Mouse (Mus musculus): ENCODE data around the gene Rplp0.
"Not testable (repeated sequence)": the region's sequence is repeated elsewhere in the genome, so short reads cannot be mapped to it uniquely, and the experiment has no call there.

The Rplp0 gene

DNA sequence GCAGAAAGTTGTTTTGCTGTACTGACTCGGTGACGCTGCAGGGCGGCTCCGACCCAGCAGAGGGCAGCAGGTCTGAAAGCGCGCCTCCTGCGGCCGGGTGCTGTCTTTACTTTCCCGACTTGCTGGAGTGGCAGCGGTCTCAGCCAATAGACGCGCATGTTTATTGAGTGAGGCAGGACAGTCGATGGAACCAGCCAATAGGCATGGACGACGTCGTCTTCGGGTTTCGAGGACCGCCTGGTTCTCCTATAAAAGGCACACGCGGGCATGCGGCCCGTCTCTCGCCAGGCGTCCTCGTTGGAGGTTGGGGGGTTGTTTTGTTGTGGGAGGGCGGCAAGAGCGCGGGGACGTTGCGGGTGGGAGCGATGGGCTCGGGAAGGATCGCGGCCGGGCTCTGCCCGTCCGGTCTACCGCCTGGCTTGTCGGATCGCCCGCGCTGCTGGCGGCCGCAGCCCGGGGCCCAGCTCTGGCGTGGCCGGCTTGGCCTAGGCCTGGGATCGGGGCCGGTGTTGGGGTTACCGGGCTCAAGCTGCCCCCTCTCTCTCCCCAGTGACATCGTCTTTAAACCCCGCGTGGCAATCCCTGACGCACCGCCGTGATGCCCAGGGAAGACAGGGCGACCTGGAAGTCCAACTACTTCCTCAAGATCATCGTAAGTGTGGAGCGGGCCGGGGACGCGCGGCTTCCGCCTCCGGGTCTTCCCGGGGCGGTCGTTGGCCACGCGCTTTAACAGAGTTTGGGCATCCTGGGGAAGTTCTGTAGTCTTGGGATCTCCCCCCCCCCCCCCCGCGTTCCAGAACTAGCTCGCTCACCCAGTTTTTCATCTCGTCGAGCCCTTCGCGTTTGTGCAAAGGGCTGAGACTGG, at the start of gene Rplp0:
Rplp0 (plus strand) TSS at position 231 of the 865 bp plus-strand sequence.
- DNase-seq (ENCODE audit: low read depth in 1 of 2, low spot score in 2 of 2), result peak; percentile 97 to 99

DNA sequence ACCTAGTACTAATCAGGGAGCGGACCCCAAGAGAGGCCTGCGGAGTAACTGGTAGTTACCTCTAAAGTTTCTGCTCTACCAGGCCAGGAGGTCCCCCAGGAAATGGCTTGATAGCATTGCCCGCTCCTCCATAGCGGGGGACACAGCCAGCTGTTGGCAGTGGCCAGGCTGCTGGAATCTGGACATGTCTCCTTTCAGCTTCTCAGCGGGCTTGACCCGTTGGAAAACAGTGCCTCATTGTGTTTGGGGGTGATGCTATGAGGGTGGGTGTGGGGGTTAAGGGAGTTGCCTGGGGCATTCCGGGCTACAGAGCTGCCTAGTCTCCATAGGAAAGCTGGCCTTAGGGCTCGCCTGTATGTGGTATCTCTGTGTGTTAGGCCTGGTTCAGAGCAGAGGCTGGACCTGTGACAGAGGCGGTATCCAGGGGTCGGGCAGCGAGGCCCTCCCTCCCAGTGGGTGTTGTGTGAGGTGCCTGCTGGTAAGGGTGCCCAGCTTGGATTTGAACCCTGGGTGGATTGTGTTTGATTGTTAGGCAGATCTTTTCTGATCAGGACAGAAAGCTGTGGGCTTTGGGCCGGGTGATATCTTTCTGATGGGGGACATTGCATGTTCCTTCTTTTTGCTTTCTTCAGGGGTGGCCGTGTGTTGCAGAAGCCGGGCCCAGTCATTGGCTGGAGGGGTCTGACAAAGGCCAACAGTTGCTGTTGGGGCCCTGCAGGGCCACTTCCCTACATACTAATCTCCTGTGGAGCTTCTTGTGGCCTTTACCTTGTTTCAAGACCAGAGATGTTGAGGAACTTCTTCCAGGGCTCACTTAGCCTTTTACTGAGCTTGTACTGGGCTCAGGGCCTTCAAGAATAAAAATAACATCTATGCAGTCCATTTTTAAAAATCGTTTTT, 49.2 kb upstream of the Rplp0 start:
- DNase-seq (ENCODE audit: low read depth in 1 of 2, low spot score in 2 of 2), result no peak

DNA sequence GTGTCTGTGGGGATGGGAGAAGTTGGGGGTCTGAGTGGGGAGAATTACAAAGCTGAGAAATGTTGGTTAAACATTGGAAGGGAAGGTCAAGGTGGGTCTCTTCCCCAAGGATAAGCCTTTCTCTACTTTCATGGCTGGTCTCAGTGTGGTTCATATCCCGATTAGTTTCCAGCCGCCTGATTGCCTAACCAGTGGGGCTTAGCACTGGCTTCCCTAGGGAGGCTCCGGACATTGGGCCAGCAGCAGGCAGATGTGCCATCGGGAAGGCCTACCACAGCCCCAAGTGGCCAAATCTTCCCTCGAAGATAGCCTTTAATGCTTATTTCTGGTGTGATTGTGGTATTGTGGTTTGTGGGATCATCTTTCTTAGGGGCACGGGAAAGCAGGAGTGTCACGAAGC, 46.9 kb upstream of the Rplp0 start:
- DNase-seq (ENCODE audit: low read depth in 1 of 2, low spot score in 2 of 2), result no peak

DNA sequence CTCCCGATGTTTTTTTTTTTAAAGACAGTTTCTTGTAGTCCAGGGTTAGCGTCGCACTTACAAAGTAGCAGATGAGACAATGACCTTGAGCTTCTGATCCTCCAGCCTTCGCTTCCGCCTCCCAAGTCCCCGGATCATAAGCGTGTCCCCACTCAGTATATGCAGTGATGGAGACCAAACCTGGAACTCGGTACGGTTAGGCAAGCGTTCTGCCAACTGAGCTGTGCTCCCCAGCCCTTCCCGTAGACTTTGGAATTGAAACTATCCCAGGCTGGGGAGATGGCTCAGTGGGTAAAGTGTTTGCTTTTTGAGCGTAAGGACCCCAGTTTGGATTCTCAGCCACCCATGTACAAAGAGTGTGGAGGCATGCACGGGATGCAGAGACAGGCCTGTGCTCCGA, 46.0 kb upstream of the Rplp0 start:
- DNase-seq (ENCODE audit: low read depth in 1 of 2, low spot score in 2 of 2), result no peak

DNA sequence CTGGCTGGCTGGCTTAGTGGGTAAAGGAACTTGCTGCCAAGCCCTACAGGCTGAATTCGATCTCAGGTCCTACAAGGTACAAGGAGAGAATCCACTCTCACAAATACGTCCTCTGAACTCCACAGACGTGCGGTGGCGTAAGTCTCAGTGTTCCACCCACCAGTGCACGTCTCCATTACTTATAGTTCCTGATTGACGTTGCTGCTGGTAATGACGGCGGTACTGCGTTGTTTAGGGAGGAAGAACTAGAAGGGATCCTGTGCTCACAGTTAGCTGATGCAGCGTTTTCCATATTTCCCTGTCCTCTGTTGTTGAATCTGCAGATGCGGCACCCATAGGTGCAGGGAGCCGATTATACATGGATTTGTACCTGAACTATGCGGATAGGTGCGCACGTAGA, 45.5 kb upstream of the Rplp0 start:
- DNase-seq (ENCODE audit: low read depth in 1 of 2, low spot score in 2 of 2), result no peak

DNA sequence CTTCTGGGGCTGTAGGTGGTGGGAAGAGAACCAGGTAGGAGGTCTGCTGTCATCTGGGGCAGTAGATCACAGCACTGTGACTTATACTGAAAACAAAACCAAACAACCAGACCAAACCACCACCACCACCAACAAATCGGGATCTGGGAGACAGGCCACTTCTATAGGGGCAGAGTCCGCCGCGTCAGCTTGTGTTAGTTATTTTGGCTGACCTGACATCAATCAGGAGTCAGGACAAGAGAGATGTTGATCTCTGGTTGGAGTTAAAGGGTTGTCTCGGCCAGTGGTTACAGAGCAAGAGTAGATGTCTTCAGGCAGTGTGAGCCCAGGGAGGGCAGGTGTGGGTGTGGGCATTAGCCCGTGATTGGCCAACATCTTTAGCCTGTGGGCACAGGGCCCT, 44.9 kb upstream of the Rplp0 start:
- no peak for DNase-seq (ENCODE audit: low read depth in 1 of 2, low spot score in 2 of 2)

DNA sequence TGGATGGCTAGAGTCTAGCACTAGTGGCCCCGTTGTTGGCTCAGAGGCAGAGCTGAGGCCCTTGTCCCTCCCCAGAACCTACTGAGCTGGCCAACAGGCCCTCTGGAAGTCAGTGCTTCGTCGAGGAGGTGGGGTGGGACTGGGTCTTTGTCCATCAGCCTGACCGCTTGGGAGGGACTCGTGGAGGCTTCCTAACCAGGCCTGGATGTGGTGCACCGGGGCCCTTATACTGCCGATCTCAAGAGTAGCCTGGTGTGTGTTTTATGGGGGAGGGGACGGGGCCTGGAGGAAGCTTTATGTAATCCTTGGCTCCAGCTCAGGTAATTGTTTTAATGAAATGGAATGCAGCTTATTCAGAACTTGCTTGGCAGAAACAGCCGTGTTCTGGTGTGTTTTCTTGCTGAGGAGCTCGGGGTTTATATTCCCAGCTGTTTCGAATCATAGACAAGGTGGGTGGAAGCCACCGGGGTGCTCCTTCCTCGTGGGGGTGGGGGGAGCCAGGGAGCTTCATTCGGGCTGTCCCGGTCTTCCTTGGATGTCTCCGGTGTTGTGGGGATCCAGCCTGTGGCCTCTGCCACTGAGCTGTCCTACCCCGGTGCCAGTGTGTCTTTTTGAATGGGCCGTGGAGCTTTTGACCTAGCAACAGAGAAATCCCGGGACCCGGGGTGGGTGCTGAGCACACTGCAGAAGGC, 44.2 kb upstream of the Rplp0 start:
- DNase-seq (ENCODE audit: low read depth in 1 of 2, low spot score in 2 of 2), result no peak

DNA sequence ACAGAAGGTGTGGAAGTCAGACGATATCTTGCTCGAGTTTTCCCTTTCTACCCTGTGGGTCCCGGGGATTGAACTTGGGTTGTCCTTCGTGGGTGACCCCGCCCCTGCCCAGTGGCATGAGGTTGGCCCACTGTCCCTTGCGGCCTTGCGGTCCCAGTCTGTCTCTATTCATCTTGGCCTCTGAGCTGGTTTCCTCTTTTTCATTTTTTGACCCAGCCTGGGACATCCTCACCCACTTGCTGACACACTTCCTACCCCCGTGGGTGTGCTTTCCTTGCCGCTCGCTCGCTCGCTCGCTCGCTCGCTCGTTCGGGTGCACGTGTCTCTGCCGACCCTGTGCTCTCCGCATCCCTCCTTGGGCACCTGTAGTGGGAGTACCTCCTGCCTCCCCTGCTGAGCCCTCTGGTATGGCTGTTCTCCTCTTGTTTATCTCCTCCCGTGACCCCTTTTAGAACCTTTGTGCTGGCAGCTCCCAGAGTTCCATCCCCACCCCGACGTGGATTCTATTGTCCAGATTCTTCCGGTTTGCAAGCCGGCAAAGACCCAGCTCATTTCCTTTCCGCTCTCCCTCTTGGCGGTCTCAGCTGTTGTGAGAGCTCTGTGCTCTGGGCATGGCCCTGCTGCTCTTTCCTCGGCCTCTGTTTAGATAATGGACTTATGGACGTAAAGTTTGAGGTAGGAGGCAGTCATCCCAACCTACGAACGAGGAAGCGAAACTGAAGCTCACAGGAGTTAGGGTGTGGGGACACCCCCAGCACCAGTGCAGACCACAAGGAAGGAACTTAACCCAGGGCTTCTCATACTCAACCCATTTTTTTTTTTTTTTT, 43.0 kb upstream of the Rplp0 start:
- DNase-seq (ENCODE audit: low read depth in 1 of 2, low spot score in 2 of 2), result peak; percentile 77 to 79

DNA sequence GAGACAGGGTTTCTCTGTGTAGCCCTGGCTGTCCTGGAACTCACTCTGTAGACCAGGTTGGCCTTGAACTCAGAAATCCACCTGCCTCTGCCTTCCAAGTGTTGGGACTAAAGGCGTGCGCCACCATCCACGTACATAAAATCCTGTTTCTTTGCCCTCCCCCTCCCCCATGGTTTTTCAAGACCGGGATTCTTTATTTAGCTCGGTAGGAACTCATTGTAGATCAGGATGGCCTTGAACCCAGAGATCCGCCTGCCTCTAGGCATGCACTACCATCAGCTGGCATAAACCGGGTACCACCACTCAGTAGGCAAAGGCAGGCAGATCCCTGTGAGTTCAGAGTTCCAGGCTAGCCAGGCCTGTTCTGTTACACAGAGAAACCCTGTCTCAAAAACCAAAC, 42.4 kb upstream of the Rplp0 start:
- DNase-seq (ENCODE audit: low read depth in 1 of 2, low spot score in 2 of 2), result no peak

DNA sequence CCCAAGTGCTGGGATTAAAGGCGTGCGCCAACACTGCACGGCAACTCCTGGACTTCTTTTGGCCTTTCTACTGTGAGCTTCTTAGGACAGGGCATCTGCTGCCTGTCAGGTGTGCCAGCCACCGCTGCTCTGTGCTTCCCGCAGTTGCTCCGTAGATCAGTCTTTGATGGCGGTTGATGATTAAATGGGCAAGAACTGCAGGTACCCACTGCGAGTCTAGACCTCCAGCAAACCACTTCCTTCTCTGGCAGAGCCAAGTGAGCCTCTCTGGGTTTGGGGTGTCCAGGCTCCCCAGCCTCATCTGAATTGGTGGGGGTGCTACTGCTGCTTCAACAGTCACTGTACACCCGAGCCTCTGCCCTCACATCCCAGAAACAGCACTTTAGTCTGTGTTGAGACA, 41.8 kb upstream of the Rplp0 start:
- DNase-seq (ENCODE audit: low read depth in 1 of 2, low spot score in 2 of 2), result no peak

DNA sequence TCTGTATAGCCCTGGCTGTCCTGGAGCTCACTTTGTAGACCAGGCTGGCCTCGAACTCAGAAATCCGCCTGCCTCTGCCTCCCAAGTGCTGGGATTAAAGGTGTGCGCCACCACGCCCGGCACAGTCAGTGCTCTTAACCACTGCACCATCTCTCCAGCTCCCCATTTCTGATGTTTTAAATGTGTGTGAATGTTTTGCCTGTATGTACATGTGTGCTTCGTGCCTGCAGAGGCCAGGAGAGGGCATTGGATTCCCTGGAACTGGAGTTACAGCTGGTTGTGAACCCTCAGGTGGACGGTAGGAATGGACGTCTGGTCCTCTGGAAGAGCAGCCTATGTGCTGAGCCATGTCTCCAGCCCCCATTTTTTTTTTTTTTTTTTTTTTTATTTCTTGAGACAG, 41.1 kb upstream of the Rplp0 start:
- not testable (repeated sequence) for DNase-seq (ENCODE audit: low read depth in 1 of 2, low spot score in 2 of 2)

DNA sequence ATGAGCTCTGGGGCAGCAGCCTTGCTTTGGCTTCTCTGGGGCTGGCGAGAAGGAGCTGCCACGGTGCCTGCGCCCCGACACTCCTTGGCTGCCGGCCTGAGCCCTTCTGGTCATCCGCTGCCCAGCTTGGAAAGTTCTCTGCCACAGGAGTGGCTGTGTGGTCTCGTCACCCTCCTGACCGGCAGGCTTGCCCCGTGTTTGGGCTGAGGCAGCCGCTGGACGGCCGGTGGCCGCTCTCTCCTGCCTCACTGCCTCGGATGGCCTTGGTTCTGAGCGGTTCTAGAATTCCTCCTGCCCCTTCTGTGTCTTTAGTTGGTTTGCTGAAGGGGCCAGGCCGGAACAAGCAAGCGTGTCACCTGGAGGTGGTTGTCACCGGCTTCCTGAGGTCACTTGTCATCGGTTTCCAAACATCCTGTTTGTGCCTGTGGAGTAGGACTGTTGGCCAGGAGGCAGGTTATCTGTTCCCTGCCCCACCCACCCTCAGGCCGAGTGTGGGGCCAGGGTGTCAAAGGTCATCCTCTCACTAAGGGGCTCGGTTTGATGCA, 38.9 kb upstream of the Rplp0 start:
- no peak for DNase-seq (ENCODE audit: low read depth in 1 of 2, low spot score in 2 of 2)

DNA sequence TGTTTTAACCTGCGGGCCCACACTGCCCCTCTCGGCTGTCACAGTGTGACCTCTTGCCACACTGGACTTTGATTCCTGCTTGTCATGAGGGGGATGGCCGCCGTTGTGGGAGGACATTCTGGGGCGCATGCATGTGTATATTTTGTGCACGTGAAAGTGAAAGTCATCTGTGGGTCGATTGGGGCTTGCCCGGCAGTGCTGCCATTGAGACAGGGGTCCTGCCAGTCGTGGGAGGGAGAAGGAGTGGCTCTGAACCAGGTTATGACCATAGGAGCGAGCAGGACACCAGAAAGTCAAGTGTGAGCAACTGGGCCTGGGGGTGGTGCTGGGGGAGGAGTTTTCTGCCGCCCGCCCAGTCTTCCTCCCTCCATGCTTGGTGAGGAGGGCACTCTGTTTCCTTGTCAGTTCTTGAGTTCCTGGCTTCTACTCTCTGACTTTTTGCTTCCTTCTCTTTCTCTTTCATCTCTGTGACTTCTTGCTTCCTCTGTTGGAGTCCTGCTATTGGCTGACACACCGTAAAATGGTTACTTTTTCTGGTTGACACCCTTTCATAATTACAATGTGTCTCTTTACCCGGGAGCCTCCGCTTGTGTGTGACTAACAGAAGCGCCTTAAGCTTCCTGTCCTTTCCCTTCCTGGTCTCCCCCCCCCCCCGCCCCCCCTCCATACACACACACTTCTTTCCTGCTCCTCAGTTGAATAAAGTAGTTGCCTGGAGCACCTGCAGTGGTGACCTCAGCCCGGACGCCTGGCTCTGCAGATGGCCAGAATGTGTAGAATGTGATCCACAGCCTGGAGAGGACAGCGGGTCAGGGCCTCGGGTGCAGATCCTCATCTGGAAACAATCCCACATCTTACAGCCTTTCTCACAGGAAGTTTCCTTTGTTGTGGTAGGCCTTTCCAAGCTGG, 37.5 kb upstream of the Rplp0 start:
- DNase-seq (ENCODE audit: low read depth in 1 of 2, low spot score in 2 of 2), result no peak

DNA sequence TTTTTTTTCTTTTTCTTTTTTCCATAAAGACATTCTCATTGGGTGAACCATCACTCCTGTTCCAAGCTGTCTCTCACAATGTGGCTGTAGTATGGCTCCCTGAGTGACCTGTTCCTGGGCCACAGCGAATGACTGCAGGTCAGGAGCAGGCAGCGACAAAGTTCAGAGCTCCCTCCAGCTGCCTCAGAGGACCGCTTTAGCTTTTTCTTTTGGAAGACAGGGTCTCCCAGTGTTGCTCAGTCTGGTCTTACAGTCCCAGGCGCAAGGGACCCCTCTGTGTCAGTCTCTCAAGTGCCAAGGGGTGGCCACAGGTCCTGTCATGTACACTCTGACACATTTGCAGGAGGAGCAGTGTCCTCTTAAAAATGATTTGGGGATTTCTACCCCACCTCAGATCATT, 36.7 kb upstream of the Rplp0 start:
- DNase-seq (ENCODE audit: low read depth in 1 of 2, low spot score in 2 of 2), result no peak

DNA sequence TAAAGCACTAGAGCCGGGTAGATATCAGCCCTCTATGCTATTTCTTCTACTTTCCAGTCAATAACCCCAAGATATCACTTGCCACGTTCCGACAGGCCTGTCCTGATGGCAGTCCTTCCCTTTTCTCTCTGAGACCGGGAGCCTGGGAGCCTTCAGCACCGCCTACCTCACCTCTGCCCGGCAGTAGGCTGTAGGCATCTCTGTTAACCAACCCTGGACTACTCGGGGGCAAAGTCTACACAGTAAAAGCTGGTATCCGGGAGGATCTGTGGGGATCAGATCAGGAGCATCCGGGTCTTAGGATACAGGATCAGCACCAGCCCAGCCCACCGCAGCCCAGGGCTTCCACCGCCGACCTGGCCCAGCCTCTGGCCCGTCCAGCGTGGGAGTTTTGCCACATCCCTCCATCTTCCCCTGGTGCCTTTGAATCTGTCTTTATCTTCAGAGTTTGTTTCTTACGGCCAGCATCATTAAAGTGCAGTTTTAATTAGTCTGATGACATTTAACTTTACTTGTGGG, 36.2 kb upstream of the Rplp0 start:
- no peak for DNase-seq (ENCODE audit: low read depth in 1 of 2, low spot score in 2 of 2)

DNA sequence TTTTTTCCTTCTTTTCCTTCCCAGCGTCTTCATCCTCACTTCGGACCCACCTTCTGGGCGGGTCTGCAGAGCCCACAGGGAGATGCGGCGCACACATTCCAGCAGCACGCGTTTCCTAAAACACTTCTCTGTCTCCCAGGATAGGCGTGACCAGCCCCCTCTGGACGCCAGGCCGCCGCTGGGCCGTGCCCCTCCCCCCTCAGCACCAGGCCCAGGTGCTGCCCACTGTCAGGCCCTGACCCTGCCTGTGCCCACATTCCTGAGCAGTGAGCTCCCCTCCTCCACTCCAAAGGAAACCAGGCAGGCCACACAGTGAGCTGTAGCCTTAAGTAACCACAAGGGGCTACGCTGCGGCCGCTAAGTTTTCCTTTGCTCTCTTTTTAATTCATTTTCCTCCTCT, 35.3 kb upstream of the Rplp0 start:
- no peak for DNase-seq (ENCODE audit: low read depth in 1 of 2, low spot score in 2 of 2)

DNA sequence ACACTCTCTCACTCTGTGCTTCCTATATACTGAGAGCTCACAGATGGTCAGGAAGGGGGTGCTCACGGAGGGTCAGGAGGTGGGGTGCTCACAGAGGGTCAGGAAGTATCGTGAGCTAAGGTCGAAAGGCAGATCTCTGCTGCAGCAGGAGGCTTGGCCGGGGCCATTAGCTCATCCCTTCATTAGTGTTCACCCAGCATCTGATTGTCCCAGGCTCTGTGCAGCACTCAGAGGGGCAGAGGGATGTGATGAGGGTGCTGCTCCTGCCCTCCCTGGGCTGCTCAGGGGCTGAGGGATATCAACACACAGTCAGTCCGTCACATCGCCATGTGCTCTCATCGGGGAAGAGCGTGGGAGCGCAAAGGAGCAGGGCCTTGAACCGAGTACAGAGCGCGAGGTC, 34.8 kb upstream of the Rplp0 start:
- DNase-seq (ENCODE audit: low read depth in 1 of 2, low spot score in 2 of 2), result no peak

DNA sequence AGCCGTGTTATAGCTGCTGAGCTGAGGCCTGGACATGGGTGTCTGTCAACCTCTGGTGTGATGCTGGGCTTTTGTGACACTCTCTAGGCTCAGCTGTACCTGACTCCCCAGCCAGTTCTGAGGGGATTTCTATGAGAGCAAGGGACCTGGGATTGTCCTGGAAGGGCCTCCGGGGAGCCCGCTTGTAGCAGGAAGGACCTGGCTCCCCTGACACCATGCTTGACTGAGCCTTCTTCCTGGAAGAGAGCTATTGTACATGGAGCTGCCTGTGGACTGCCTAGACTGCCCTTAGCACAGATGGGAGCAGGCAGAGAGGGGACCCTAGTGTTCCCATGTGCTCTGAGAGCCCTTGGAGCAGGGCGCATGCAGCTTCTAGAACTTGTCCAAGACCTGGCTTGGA, 33.9 kb upstream of the Rplp0 start:
- no peak for DNase-seq (ENCODE audit: low read depth in 1 of 2, low spot score in 2 of 2)

DNA sequence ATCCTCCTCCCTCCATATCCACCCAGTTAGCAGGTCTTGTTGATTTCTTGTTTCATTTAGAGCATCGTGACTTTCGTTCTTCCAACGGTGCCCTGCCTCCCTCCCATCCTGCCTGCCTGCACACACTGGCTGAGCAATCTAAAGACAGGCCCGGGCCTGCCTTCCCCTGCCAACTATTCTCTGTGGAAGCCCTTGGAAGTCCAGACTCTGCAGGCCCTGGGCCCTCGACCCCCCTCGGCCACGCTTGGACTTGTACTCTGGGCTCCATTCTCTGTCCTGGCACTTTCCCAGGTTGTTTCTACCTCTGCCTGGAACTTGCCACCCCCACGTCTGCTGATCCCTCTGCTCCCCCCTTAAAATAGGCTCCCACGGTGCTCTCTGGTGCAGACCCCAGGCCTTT, 33.3 kb upstream of the Rplp0 start:
- no peak for DNase-seq (ENCODE audit: low read depth in 1 of 2, low spot score in 2 of 2)

All from monocyte, adult 2 months (primary cell).